Mouse (Mus musculus): ENCODE data around the gene Onecut1. TPM values are rescaled to one million over a fixed set of nuclear protein-coding genes. Genes with fewer than 3 reads are reported as not detected.

Gene Onecut1
- polyA plus RNA-seq, 1 experiment from 2014 or later, result 2.0 TPM

DNA sequence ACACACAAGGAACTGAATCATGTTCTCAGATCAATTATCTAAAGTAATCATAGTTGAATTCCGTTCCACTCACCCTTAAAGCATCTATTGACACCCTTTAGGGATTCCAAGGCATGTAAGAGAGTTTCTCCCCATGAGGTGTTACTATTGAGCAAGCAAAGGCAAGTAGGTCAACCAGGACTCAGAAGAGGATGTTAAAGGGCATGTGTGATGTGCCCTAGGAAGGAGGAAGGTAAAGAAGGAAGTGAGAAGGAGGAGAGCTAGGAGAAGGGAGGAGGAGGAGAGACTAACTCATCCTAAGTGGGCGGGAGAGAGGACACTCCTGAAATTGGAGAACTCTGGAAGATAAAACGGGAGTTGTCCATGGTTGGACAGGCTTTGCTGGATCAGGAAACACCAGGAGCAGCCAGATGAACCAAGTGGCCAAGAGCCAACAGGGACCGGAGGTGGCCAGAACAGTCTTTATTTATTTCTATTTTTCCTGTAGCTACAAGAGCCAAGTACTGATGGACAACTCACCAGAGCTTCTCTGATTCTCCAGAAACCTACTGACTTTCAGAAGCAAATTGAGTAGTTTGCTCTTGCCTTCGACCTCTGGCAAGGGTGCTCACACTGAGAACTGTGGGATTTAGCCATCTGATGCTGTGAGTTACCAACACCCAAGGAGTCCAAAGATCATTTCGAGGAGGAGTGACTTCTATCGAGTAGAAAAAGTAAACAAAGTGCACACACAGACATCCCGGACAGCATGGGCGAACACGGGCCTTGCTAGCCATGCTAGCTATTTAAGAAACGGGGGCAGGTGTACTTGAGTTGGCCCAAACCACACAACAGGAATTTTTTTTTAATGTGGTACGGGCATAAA, 77.2 kb downstream of the Onecut1 start:
- 59% methylated on average over 12 of the region's 12 CpGs for WGBS (ENCODE audit: insufficient replicate concordance)
- no peak overlapping the region for H3K9ac ChIP-seq
- H3K9me3 ChIP-seq (replicated peaks), result no peaks in the 10 kb centered on the region
- no peak overlapping the region for H3K27ac ChIP-seq (replicated peaks)
- H3K36me3 ChIP-seq (replicated peaks), result no peaks in the 10 kb centered on the region
- H3K4me3 ChIP-seq (replicated peaks), result no peak overlapping the region
- H3K4me2 ChIP-seq, result no peak overlapping the region
- no peak for ATAC-seq (ENCODE audit: insufficient read depth)
- no peaks in the 10 kb centered on the region for H3K27me3 ChIP-seq
- peaks cover 7% of the 10 kb centered on the region; the same call in 1 of the 2 replicates for H3K4me1 ChIP-seq (replicated peaks)

Other genes with a start within 250 kb of the Onecut1 start
- 1.9 and 2.1 TPM in 2 replicates for gene Fam214a, start 91.0 kb downstream of the Onecut1 start, polyA plus RNA-seq (2015; fragmentation: Nextera tagmentation; extraction: Ambion mirVana)
- gene Arpp19, start 175.7 kb downstream of the Onecut1 start, polyA plus RNA-seq (2015; fragmentation: Nextera tagmentation; extraction: Ambion mirVana), result 87.5 and 116 TPM in 2 replicates
- 1.4 and 1.5 TPM in 2 replicates for gene Myo5a, start 209.1 kb downstream of the Onecut1 start, polyA plus RNA-seq (2015; fragmentation: Nextera tagmentation; extraction: Ambion mirVana)

All from liver, embryonic 15.5 days (tissue).